Mouse (Mus musculus): ENCODE results near the gene Ric8a. TPM values are rescaled to one million over a fixed set of nuclear protein-coding genes. Genes with fewer than 3 reads are reported as not detected.

Ric8a gene
- 100 to 1,000 TPM; 109 to 116 TPM for total RNA-seq (2023)

DNA sequence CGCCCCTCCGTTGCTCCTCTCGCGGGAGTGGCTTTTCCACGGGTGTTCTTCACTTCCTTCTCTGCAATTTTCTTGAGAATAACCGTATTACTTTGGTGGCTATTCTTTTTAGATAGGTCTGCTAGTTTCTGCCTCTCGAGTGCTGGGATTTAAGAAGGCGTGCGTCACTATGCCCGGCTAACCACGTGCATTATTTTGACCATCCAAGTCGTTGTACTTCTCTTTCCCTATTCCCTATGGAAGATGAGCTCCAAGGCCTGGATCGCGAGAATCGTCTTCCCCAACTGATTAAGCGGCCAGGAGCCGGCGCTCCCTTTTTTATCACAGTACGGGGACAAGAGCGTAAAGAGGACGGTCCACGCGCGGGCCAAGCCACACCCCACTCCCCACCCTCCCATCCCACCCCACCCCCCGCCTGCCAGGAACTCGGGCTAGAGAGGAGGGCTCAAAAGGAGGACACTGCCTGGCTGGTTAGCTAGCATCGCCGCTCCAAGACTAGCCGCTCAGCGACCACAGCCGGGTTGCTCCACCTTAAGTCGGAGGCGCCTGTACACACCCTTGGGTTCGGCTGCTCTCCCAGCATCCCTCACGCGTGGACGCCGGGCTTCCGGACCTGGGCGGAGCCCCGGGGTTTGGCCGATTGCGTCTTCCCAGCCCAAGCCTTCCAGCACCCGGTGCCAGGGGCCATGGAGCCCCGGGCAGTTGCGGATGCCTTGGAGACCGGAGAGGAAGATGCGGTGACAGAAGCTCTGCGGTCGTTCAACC lies at the start of gene Ric8a:
Ric8a (plus strand) TSS at position 173 of the 765 bp plus-strand sequence.

DNA sequence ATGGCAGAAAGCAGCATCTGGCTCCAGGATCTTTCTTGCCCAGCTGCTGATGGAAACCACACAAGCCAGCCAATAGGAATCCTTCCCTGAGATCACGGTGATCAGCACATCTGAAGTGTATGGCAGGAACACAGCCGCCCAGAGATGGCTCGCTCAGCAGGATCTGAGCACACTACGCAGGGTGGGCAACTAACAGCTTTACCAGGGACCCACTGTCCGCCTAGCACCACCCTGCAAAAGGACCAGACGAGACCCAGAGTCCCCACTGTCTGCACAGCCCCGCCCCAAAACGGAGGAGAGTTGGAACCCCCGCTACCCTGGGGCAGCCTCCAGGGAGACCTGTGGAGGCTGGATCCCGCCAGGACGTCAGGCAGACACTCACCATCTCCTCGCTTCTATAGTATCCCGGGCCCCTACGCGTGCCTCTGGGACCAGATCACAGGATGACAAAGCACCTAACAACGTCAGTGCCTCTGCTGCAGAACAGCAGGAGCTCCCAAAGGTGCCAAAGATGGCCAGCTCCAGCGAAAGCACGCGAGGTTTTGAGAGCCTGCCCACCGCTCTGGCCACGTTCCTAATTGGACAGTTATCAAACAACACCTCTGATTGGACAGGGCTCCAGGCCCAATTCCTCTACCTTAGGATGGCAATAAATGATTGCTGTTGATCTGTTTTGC lies 35.0 kb upstream of the Ric8a start, which contains the start of gene Zfp941:
Zfp941 (minus strand) TSS at position 526 of the 677 bp plus-strand sequence.

DNA sequence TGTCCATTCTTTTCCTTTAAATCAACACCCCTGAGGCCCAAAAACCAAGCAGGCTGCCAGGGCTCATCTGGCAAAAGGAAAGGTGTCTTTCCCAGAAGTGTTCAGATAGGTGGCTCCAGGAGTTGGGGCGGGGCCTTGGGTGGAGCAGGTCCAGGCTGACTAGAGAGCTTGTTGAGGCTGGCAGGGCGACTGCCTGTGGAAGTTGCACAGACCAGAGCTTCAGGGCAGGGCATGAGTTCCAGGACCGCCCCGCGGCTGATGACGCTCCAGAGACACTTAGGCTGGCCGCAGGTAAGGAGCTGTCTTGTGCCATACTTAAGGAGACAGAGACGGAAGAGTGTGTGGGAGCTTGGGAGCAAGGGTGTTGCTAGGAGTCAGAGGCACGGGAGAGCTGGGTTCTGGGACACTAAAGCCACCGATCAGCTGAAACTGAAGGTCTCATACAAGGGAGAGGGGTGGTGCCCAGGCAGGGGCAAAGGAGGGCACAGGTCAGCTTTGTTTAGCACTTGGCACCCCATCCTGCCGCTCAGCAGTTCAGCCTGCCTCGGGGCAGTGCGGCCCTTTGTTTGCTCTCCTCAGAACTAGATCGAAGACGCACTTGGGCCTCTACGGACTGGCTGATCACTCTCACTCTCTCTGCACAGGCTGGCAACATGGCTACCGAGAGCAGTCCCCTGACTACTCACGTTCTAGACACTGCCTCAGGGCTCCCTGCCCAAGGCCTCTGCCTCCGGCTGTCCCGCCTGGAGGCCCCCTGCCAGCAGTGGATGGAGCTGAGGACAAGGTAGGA lies 21.6 kb upstream of the Ric8a start, which contains the start of gene Urah:
Urah (plus strand) TSS at position 51 of the 790 bp plus-strand sequence.

DNA sequence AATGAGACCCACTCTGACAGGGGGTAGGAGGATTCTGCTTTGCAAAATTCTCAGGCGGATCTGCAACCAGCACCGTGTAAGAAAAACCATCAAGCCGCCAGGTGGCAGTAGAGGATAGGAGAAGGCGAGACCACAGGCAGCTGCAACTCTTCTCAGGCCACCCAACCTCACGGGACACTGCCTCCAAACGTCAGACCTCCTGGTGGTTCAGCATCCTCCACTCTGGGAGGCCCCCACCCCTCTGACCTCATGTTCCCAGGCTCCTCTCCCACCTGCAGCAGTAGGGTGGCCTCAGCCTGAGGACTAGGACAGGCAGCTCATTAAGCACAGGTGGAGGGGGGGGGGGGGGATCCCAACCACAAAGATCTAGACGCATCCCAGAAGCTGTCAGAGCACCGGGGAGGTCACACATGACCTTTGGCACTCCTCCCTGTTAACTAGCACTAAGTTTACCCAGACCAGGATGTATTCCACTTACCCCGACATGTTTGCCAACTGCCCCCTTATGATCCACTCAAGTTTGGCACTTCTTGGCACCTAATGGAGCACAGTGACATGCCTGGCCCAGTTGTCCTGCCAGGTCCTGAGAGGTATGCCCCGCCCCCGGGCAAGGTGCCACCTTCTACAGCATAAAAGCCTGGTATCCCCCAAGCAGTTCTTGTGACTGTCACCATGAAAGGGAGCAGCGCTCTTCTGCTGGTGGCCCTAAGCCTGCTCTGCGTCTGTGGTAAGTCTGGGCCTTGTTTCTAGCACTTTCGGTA lies 11.7 kb upstream of the Ric8a start, which contains the start of gene Scgb1c1:
Scgb1c1 (plus strand) TSS at position 643 of the 761 bp plus-strand sequence.

DNA sequence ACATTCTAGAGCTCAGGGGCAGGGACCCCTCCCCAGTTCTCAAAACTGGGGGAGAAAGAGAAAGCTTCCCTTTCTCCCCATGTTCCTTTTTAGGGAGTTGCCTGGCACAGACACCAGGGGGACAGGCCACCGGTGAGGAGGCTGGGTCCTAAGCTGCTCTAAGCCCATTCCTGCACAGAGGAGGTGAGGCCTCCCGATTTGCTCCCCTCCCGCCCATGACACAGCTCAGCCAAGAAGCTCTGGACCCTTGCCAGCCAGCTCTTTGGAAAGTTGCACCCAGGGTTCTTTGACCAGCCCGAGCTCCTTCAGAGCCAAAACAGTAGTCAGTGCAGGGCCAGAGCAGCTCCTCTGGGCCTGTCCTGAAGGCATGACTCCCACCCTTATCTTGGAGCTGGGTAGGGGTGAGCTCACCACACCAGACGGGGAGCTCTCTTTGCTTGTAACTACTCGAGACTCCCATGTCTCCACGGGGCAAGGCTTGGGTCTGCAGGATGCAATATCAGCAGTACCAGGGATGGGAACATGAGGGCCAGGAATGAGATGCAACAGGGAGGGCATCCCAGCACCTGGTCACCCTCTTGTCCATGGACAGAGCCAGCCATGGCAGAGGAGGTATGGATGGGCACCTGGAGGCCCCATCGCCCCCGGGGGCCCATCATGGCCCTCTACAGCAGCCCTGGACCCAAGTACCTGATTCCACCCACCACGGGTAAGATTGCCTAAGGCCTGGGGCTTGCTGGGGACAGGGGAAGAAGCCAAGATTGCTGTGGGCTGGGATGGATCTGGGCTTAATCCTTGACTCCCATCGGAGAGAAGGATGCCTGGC lies 8.8 kb upstream of the Ric8a start, which contains the start of gene Odf3:
Odf3 (plus strand) TSS at position 51 of the 826 bp plus-strand sequence.

DNA sequence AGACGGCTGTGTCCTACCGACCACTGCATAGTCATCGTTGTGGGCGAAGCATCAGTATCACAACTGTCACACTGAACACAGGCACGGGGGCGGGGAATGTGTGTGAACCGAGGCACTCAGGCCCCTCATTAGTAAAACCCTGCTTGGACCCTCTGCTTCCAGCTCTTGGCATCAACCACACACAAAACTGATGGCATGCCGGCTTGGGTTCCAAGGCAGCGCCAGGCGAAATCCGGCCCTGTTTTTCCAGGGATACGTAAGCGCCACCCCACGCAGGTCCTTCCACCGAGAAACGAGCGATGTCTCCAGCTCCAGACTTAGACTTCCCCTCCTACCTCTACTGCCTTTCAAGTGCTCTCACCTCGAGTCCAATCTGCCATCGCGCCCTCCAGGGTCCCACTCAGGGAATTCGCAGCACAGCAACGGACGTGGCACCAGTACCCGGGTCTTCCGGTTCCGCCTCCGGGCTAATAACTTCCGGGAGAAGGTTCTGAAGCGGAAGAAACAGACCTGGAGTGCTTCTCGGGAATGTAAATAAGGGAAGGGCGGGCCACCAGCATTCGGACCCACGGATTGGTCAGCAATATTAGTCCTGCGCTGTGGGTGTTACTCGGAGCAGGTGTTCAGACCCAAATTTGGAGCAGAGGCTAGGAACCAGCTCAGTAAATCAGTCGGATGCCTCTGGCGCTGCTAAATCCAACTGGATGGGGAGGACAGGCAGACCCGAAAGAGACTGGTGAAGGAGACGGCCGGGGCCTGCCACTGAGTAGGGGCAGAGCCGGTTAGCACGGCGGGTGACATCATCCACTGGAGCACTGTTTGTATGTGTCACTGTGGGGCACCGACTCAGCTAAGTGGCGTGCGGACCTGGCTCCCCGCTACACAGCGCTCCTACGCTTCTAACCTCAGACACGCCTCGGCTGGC lies 635 bp upstream of the Ric8a start, which contains the start of gene Gm45785:
Gm45785 (minus strand) TSS at position 472 of the 925 bp plus-strand sequence.

DNA sequence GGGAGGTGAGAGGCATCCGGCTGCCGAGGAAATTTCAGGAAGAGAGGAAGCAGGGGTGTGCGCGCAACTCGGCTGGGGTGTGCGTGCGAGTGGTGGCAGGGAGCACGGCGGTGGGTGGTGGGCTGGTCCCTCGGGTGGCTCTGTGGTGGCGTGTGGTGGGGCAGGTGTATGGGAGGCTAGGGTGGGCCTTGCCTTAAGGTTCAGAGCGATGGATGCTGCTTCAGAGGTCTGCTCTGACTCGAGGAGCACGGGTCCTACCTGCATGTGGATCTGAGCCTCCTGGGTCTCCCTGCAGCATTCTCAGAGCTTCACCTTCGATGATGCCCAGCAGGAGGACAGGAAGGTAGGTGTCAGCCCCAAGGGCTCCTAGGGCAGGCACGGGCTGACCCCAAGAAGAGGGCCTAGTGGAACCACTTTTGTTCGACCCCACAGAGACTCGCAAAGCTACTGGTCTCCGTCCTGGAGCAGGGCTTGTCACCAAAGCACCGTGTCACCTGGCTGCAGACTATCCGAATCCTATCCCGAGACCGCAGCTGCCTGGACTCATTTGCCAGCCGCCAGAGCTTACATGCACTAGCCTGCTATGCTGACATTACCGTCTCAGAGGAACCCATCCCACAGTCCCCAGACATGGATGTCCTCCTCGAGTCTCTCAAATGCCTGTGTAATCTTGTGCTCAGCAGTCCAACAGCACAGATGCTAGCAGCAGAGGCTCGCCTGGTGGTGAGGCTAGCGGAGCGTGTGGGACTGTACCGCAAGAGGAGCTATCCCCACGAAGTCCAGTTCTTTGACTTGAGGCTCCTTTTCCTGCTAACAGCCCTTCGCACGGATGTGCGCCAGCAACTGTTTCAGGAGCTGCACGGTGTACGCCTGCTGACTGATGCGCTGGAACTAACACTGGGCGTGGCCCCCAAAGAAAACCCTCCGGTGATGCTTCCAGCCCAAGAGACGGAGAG lies 1.1 kb downstream of the Ric8a start, which contains the start of gene Bet1l:
Bet1l (minus strand) TSS at position 28 of the 956 bp plus-strand sequence.

DNA sequence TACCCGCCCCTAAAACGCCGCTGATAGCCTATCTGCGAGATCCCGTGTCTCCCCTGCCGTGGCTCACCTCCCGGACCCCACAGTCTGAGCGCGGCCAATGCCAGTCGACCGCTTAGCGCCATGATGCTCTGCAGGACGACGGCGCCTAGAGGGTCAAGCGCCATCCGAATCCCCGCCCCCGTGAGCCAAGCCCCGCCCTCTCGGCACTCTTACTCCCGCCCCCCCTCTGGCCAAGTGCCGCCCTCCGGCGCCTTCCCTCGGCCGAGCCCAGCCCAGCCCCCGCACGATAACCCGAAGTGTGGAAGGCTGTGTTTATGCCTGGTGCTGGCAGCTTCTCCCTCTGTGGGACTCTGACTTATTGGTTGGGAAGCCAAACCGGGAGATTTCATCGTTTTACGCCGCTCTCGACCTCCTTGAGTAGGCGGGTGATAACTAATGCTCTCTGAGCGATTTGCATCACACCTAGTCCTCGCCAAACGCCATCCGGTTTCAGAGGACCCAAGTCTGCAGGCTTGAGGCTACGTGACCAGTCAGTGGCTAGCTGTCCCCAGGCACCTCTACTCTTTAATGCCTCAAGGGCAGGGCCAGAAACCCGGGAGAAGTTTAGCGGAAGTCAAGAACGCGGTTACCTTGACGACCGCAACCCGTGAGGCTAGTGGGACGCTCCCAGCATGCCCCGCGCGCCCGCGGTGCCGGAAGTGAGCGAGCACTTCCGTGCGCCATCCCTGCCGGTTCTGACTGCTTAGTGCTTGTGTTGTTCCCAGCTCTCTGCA lies 25.1 kb downstream of the Ric8a start, which contains the start of the genes Psmd13 and Sirt3:
Psmd13 (plus strand) TSS at position 273 of the 773 bp plus-strand sequence.
Sirt3 (minus strand) TSS at position 614 of the 773 bp plus-strand sequence.

DNA sequence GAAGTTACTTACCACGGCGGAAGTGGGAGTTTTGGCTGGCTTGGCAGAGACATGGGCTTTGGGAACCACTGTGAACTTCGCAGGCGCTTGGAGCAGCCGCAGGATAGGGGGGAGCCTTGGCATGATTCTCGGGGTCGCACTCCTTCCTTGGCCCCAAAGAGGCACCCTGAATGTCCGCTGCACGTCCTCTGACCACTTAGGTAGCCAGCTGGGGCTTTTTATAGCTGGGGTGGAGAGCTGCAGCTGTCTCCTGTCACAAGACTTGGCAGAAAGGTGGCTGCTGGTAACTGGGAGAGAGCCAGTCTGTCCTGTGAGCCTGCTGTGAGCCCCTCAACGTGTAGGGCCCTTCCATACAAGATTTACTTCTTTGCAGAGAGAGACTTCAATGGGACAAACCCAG lies 43.5 kb downstream of the Ric8a start, which contains the start of gene Cox8b:
Cox8b (minus strand) TSS at position 227 of the 400 bp plus-strand sequence.

Other genes with a start within 250 kb of the Ric8a start
- not detected for gene Olfr61, start 228.0 kb upstream of the Ric8a start, total RNA-seq (2023)
- gene Olfr53, start 210.5 kb upstream of the Ric8a start, total RNA-seq (2023): not detected
- not detected for gene Olfr539, start 197.0 kb upstream of the Ric8a start, total RNA-seq (2023)
- not detected for gene Olfr45, start 175.0 kb upstream of the Ric8a start, total RNA-seq (2023)
- gene Olfr541, start 159.7 kb upstream of the Ric8a start, total RNA-seq (2023): not detected
- gene Cyp2e1, start 93.2 kb upstream of the Ric8a start, total RNA-seq (2023): not detected
- gene Syce1, start 69.1 kb upstream of the Ric8a start, total RNA-seq (2023): not detected
- not detected for gene Zfp941, start 34.8 kb upstream of the Ric8a start, total RNA-seq (2023)
- not detected for gene Urah, start 21.9 kb upstream of the Ric8a start, total RNA-seq (2023)
- not detected for gene Scgb1c1, start 11.4 kb upstream of the Ric8a start, total RNA-seq (2023)
- not detected for gene Odf3, start 9.2 kb upstream of the Ric8a start, total RNA-seq (2023)
- gene Gm45785, start 626 bp upstream of the Ric8a start, total RNA-seq (2023): not detected
- gene Bet1l, start 620 bp downstream of the Ric8a start, total RNA-seq (2023): 10 to 100 TPM; 31.2 to 31.7 TPM
- 10 to 100 TPM; 75.3 to 88.5 TPM for gene Psmd13, start 25.0 kb downstream of the Ric8a start, total RNA-seq (2023)
- gene Sirt3, start 25.4 kb downstream of the Ric8a start, total RNA-seq (2023): 1 to 10 TPM; 8.4 to 9.2 TPM
- gene Cox8b, start 43.5 kb downstream of the Ric8a start, total RNA-seq (2023): not detected
- under 1 TPM in 1 of 2 experiments, not detected in 1; 0.17 TPM for gene Nlrp6, start 63.9 kb downstream of the Ric8a start, total RNA-seq (2023)
- gene Pgghg, start 84.4 kb downstream of the Ric8a start, total RNA-seq (2023): 1 to 10 TPM; 7.3 to 8.9 TPM
- gene Ifitm5, start 93.3 kb downstream of the Ric8a start, total RNA-seq (2023): not detected
- gene Gm45717, start 99.0 kb downstream of the Ric8a start, total RNA-seq (2023): not detected
- 10 to 100 TPM; 17.0 to 18.4 TPM for gene Ifitm2, start 99.0 kb downstream of the Ric8a start, total RNA-seq (2023)
- gene Ifitm1, start 110.3 kb downstream of the Ric8a start, total RNA-seq (2023): 1 to 10 TPM in 1 of 2 experiments, not detected in 1; 5.9 TPM
- 1 to 10 TPM; 1.2 to 5.6 TPM for gene Ifitm3, start 153.8 kb downstream of the Ric8a start, total RNA-seq (2023)
- gene Ifitm6, start 161.0 kb downstream of the Ric8a start, total RNA-seq (2023): not detected
- not detected for gene Gm17387, start 172.2 kb downstream of the Ric8a start, total RNA-seq (2023)
- gene B4galnt4, start 204.1 kb downstream of the Ric8a start, total RNA-seq (2023): 1 to 10 TPM; 1.4 to 2.2 TPM
- gene Pkp3, start 221.3 kb downstream of the Ric8a start, total RNA-seq (2023): 10 to 100 TPM; 45.7 to 59.0 TPM
- 10 to 100 TPM; 74.9 to 85.3 TPM for gene Sigirr, start 243.6 kb downstream of the Ric8a start, total RNA-seq (2023)